Mouse (Mus musculus) stomach, postnatal 0 days (tissue): Measurements from ENCODE around the gene Slc4a3. TPM values are rescaled to one million over a fixed set of nuclear protein-coding genes. Genes with fewer than 3 reads are reported as not detected.

Experiments used
- ATAC-seq: fragments of 200-750 bp; cut with Nextera tagmentation; 2 replicates; pipeline ENCODE4 v1.8.0; 2017; ENCODE audit not compliant: low FRiP score, low TSS enrichment
- DNase-seq: peaks from one replicate; pipeline ENCODE4 v3.0.0-alpha.2; 2016; ENCODE audit warnings: low spot score
- H3K27ac ChIP-seq: fragments of 300-500 bp; sonication (generic); replicated peaks from 2 replicates; pipeline ENCODE4 v1.5.1; 2014; ENCODE audit warnings: mild to moderate bottlenecking, control low read depth
- H3K27me3 ChIP-seq: fragments of 300-500 bp; sonication (generic); 2 replicates; pipeline ENCODE4 v1.6.1; 2014; ENCODE audit warnings: low read length; ENCODE audit not compliant: control insufficient read depth, insufficient read depth
- H3K36me3 ChIP-seq: fragments of 300-500 bp; sonication (generic); 2 replicates; pipeline ENCODE4 v1.6.1; 2014; ENCODE audit warnings: low read length, mixed read lengths; ENCODE audit not compliant: control insufficient read depth, insufficient read depth
- H3K4me1 ChIP-seq: fragments of 300-500 bp; sonication (generic); replicated peaks from 2 replicates; pipeline ENCODE4 v1.6.1; 2014; ENCODE audit warnings: antibody characterized with exemption; ENCODE audit not compliant: control insufficient read depth, insufficient read depth
- H3K4me2 ChIP-seq: fragments of 300-500 bp; sonication (generic); replicated peaks from 2 replicates; pipeline ENCODE4 v1.6.1; 2014; ENCODE audit warnings: low read depth, mild to moderate bottlenecking, control low read depth, moderate library complexity
- H3K4me3 ChIP-seq: fragments of 300-500 bp; sonication (generic); 2 replicates; pipeline ENCODE4 v1.5.1; 2014; ENCODE audit warnings: low read depth, low read length, control low read depth
- H3K9ac ChIP-seq: fragments of 300-500 bp; sonication (generic); 2 replicates; pipeline ENCODE4 v1.6.1; 2014; ENCODE audit warnings: mild to moderate bottlenecking, low read length, control low read depth, mixed read lengths
- H3K9me3 ChIP-seq: fragments of 300-500 bp; sonication (generic); 2 replicates; pipeline ENCODE4 v1.6.1; 2016; ENCODE audit warnings: low read length; ENCODE audit not compliant: control insufficient read depth
- CTCF ChIP-seq: IDR thresholded peaks from 2 replicates; pipeline ENCODE4 v1.5.1; 2016; ENCODE audit warnings: antibody characterized with exemption, low read depth, mild to moderate bottlenecking, moderate library complexity
- EP300 ChIP-seq: optimal IDR thresholded peaks from 2 replicates; pipeline ENCODE3; 2016; ENCODE audit warnings: antibody characterized with exemption
- WGBS: fragments of 180-500 bp; shearing (Covaris S2); extraction: QIAGEN DNeasy Blood & Tissue Kit; methylation state at CpG from one replicate; pipeline ENCODE4 v1.1.7; 2014; 5-methylcytosine and 5-hydroxymethylcytosine counted together
- polyA plus RNA-seq: library from polyadenylated mRNA; unstranded; fragments of >200 nt; fragmentation: Nextera tagmentation; extraction: Ambion mirVana; gene quantifications from 2 replicates; pipeline ENCODE4 v1.2.1, GENCODE M21; 2015

The Slc4a3 gene
- polyA plus RNA-seq, 1 experiment from 2014 or later = 7.1 TPM

GRCm38 (mm10) chr1:75570403-75570802 lies 24.3 kb downstream of the Slc4a3 start:
- H3K27me3 ChIP-seq = no peaks in the 10 kb centered on the region
- WGBS = 65% methylated on average over 6 of the region's 6 CpGs
- no peak overlapping the region for H3K4me3 ChIP-seq
- H3K4me2 ChIP-seq = no peak overlapping the region
- no peak for ATAC-seq
- TF ChIP-seq CTCF = no peak
- TF ChIP-seq EP300 = no peak
- no peaks in the 10 kb centered on the region for H3K9me3 ChIP-seq
- H3K36me3 ChIP-seq = no peaks in the 10 kb centered on the region
- H3K4me1 ChIP-seq = no peaks in the 10 kb centered on the region
- DNase-seq = no peak
- H3K27ac ChIP-seq = no peak overlapping the region
- H3K9ac ChIP-seq = no peak overlapping the region

GRCm38 (mm10) chr1:75572776-75573175 lies 26.7 kb downstream of the Slc4a3 start:
- 75% methylated on average over 6 of the region's 6 CpGs for WGBS
- no peak overlapping the region for H3K4me3 ChIP-seq
- no peak for TF ChIP-seq CTCF
- TF ChIP-seq EP300 = no peak
- DNase-seq (no peak), ATAC-seq (no peak)
- H3K27ac ChIP-seq = no peak overlapping the region
- no peaks in the 10 kb centered on the region for H3K9me3 ChIP-seq
- H3K27me3 ChIP-seq = no peaks in the 10 kb centered on the region
- no peak overlapping the region for H3K4me2 ChIP-seq
- no peaks in the 10 kb centered on the region for H3K36me3 ChIP-seq
- no peak overlapping the region for H3K9ac ChIP-seq
- H3K4me1 ChIP-seq = no peaks in the 10 kb centered on the region

GRCm38 (mm10) chr1:75573715-75574114 lies 27.6 kb downstream of the Slc4a3 start:
- H3K27me3 ChIP-seq = no peaks in the 10 kb centered on the region
- H3K27ac ChIP-seq = no peak overlapping the region
- no peaks in the 10 kb centered on the region for H3K36me3 ChIP-seq
- 80% methylated on average over 7 of the region's 7 CpGs for WGBS
- H3K9me3 ChIP-seq = no peaks in the 10 kb centered on the region
- DNase-seq = no peak
- H3K4me3 ChIP-seq = no peak overlapping the region
- no peaks in the 10 kb centered on the region for H3K4me1 ChIP-seq
- H3K4me2 ChIP-seq = no peak overlapping the region
- TF ChIP-seq CTCF (no peak), EP300 (no peak)
- ATAC-seq = no peak
- H3K9ac ChIP-seq = no peak overlapping the region

- Histone ChIP-seq H3K4me3 (no peak overlapping the region), H3K9me3 (no peaks in the 10 kb centered on the region), H3K4me1 (no peaks in the 10 kb centered on the region), H3K27me3 (no peaks in the 10 kb centered on the region), H3K4me2 (no peak overlapping the region), H3K36me3 (no peaks in the 10 kb centered on the region), H3K9ac (no peak overlapping the region), H3K27ac (no peak overlapping the region)
- TF ChIP-seq CTCF (no peak), EP300 (no peak)
- 60% methylated on average over 17 of the region's 17 CpGs for WGBS
- no peak for ATAC-seq
- no peak for DNase-seq
Measured at GRCm38 (mm10) chr1:75574476-75575310, 28.6 kb downstream of the Slc4a3 start.

- H3K9me3 ChIP-seq = no peaks in the 10 kb centered on the region
- ATAC-seq = no peak
- H3K4me3 ChIP-seq = no peak overlapping the region
- no peaks in the 10 kb centered on the region for H3K4me1 ChIP-seq
- no peak overlapping the region for H3K27ac ChIP-seq
- TF ChIP-seq CTCF = no peak
- no peak for TF ChIP-seq EP300
- WGBS = 38% methylated on average over 7 of the region's 7 CpGs
- no peak overlapping the region for H3K9ac ChIP-seq
- H3K36me3 ChIP-seq = no peaks in the 10 kb centered on the region
- H3K4me2 ChIP-seq = no peak overlapping the region
- H3K27me3 ChIP-seq = no peaks in the 10 kb centered on the region
- no peak for DNase-seq
Measured at GRCm38 (mm10) chr1:75581936-75582624, 36.0 kb downstream of the Slc4a3 start.

- Histone ChIP-seq H3K27me3 (no peaks in the 10 kb centered on the region), H3K9ac (no peak overlapping the region), H3K9me3 (no peaks in the 10 kb centered on the region), H3K4me3 (no peak overlapping the region), H3K4me2 (no peak overlapping the region), H3K36me3 (no peaks in the 10 kb centered on the region), H3K4me1 (no peaks in the 10 kb centered on the region), H3K27ac (no peak overlapping the region)
- no peak for ATAC-seq
- no peak for DNase-seq
- TF ChIP-seq EP300 = no peak
- no peak for TF ChIP-seq CTCF
- 72% methylated on average over 5 of the region's 5 CpGs for WGBS
Measured at GRCm38 (mm10) chr1:75582625-75582956, 36.5 kb downstream of the Slc4a3 start.
